Mouse (Mus musculus) embryonic facial prominence, embryonic 11.5 days (tissue): ENCODE data around the gene Hmg20b. TPM values are rescaled to one million over a fixed set of nuclear protein-coding genes. Genes with fewer than 3 reads are reported as not detected.
A peak's percentile ranks its signal among the peaks of the same experiment; 100 is the strongest.

Experiments used
- ATAC-seq: fragments of 200-750 bp; cut with Nextera tagmentation; replicated peaks from 2 replicates; pipeline ENCODE4 v1.8.0; 2017; ENCODE audit warnings: low read depth; ENCODE audit not compliant: insufficient number of reproducible peaks, low FRiP score, low TSS enrichment
- DNase-seq: peaks from one replicate; pipeline ENCODE4 v3.0.0-alpha.2; 2015; ENCODE audit warnings: low spot score
- H3K27ac ChIP-seq: fragments of 300-500 bp; sonication (generic); replicated peaks from 2 replicates; pipeline ENCODE4 v1.5.1; 2014; ENCODE audit warnings: mild to moderate bottlenecking, low read depth, low read length, control low read depth
- H3K27me3 ChIP-seq: fragments of 300-500 bp; sonication (generic); 2 replicates; pipeline ENCODE4 v1.6.1; 2014; ENCODE audit warnings: mild to moderate bottlenecking, low read length, moderate library complexity, mixed read lengths; ENCODE audit not compliant: control insufficient read depth, insufficient read depth
- H3K36me3 ChIP-seq: fragments of 300-500 bp; sonication (generic); replicated peaks from 2 replicates; pipeline ENCODE4 v1.6.1; 2014; ENCODE audit warnings: low read depth, mild to moderate bottlenecking, low read length, moderate library complexity, mixed read lengths; ENCODE audit not compliant: control insufficient read depth, insufficient read depth
- H3K4me1 ChIP-seq: fragments of 300-500 bp; sonication (generic); 2 replicates; pipeline ENCODE4 v1.6.1; 2014; ENCODE audit warnings: low read length, mixed read lengths; ENCODE audit not compliant: control insufficient read depth, insufficient read depth
- H3K4me2 ChIP-seq: fragments of 300-500 bp; sonication (generic); 2 replicates; pipeline ENCODE4 v1.6.1; 2014; ENCODE audit warnings: low read depth, mild to moderate bottlenecking, control low read depth, low read length, moderate library complexity
- H3K4me3 ChIP-seq: fragments of 300-500 bp; sonication (generic); 2 replicates; pipeline ENCODE4 v1.5.1; 2014; ENCODE audit warnings: low read depth, low read length, control low read depth
- H3K9ac ChIP-seq: fragments of 300-500 bp; sonication (generic); replicated peaks from 2 replicates; pipeline ENCODE4 v1.6.1; 2014; ENCODE audit warnings: mild to moderate bottlenecking, control low read depth, low read length
- H3K9me3 ChIP-seq: fragments of 300-500 bp; sonication (generic); replicated peaks from 2 replicates; pipeline ENCODE4 v1.6.1; 2016; ENCODE audit warnings: mild to moderate bottlenecking, low read length, inconsistent platforms, mixed read lengths; ENCODE audit not compliant: control insufficient read depth
- WGBS: fragments of 180-500 bp; shearing (Covaris S2); extraction: QIAGEN DNeasy Blood & Tissue Kit; methylation state at CpG from one replicate; pipeline ENCODE4 v1.1.7; 2014; 5-methylcytosine and 5-hydroxymethylcytosine counted together
- polyA plus RNA-seq: library from polyadenylated mRNA; unstranded; fragments of >200 nt; fragmentation: Nextera tagmentation; extraction: Ambion mirVana; gene quantifications from 2 replicates; pipeline ENCODE4 v1.2.1, GENCODE M21; 2014

Gene Hmg20b
- polyA plus RNA-seq, 1 experiment from 2014 or later, result 97.9 TPM

DNA sequence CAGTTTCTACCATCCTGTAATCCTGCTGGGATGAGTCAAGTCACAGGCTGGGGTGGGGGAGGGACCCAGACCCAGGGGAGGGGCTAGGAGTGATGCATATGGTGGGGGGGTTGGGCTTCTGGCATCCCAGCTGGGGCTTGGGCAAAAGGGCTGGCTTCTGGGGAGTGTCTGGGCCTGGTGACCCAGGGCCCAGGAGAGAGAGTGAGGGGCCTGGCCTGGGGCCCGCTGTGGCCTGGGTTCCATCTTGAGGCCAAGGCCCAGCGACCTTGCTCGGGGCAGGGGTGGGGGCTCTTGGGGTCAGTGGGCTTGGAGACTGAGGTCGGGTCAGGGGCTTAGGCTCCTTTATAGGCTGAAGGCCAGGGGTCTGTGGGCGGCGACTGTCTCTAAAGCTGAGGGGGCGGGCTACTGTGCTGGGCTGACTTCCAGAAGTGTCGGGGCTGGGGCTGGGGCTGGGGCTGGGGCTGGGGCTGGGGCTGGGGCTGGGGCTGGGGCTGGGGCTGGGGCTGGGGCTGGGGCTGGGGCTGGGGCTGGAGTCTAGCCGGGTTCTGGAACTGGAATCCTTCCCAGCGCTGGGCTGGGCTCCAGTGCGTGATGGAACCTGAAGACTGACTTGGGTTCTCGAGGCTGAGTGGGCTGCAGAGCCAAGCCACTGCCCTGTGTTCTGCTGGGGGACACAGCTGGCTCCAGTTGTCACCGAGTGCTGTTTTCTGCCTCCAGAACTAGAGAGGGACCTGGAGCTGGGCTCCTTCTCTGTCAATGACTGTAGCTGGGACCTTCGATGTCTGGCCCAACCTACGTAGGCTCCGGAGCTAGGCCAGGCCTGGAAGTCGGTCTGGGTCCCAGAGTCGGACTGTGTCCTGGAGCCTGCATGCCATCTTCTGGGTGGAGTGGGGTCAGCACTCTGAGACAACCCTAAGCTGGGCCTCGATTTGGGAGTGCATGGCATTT is 14.6 kb downstream of the Hmg20b start:
- no peak overlapping the region for H3K4me3 ChIP-seq
- H3K4me2 ChIP-seq, result no peak overlapping the region; the same call in 1 of the 2 replicates
- H3K27ac ChIP-seq, result no peak overlapping the region
- no peaks in the 10 kb centered on the region for H3K36me3 ChIP-seq
- peaks cover 10% of the 10 kb centered on the region; the same call in 1 of the 2 replicates for H3K27me3 ChIP-seq
- H3K9ac ChIP-seq, result peak overlapping the region; percentile 18
- no peaks in the 10 kb centered on the region for H3K9me3 ChIP-seq
- peaks cover 5% of the 10 kb centered on the region for H3K4me1 ChIP-seq
- DNase-seq (peak; percentile 45), ATAC-seq (peak; percentile 44; the same call in 1 of the 2 replicates)
- 35% methylated on average over 18 of the region's 19 CpGs for WGBS

DNA sequence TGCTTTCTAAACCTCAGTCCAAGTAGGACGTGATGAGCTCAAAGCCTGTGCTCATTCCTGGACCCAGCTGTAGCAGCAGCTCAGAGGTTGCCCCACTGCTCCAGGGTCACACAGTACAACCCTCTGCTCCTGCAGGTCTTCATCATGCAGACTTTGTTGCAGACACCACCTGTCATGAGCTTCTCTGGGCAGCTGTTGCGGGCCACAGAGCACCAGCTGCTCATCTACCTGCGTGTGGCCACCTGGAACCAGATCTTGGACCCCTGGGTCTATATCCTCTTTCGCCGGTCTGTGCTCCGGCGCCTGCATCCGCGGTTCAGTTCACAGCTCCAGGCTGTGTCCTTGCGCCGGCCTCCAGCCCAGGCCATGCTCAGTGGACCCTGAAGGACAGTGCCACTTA is 16.0 kb downstream of the Hmg20b start:
- 63% methylated on average over 11 of the region's 11 CpGs for WGBS
- no peaks in the 10 kb centered on the region for H3K9me3 ChIP-seq
- H3K4me3 ChIP-seq, result no peak overlapping the region
- H3K4me1 ChIP-seq, result peaks cover 5% of the 10 kb centered on the region
- no peaks in the 10 kb centered on the region for H3K36me3 ChIP-seq
- no peak for ATAC-seq
- no peak overlapping the region for H3K27ac ChIP-seq
- DNase-seq, result no peak
- no peak overlapping the region for H3K4me2 ChIP-seq
- H3K9ac ChIP-seq, result no peak overlapping the region
- peaks cover 10% of the 10 kb centered on the region; the same call in 1 of the 2 replicates for H3K27me3 ChIP-seq

DNA sequence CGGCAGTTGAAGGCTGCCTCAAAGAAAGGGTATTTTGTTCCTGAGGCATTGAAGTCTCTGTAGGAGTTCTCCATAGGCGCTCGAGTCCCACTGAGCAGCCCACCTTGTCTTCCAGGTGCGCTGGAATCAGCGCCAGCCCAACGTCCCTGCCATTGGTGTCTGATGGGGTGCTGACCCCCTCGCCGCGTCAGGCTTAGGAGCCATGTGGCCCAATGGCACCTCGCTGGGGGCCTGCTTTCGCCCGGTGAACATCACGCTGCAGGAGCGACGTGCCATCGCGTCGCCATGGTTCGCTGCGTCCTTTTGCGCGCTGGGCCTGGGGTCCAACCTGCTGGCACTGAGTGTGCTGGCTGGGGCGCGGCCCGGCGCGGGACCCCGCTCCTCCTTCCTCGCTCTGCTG is 18.0 kb downstream of the Hmg20b start:
- H3K4me2 ChIP-seq, result peak overlapping the region; percentile 19
- DNase-seq, result no peak
- no peak for ATAC-seq
- peaks cover 10% of the 10 kb centered on the region; the same call in 1 of the 2 replicates for H3K27me3 ChIP-seq
- peak overlapping the region; percentile 39 for H3K9ac ChIP-seq
- WGBS, result 10% methylated on average over 29 of the region's 29 CpGs
- peak overlapping the region; percentile 6; the same call in 1 of the 2 replicates for H3K4me3 ChIP-seq
- no peaks in the 10 kb centered on the region for H3K36me3 ChIP-seq
- peaks cover 5% of the 10 kb centered on the region for H3K4me1 ChIP-seq
- no peaks in the 10 kb centered on the region for H3K9me3 ChIP-seq
- H3K27ac ChIP-seq, result no peak overlapping the region

DNA sequence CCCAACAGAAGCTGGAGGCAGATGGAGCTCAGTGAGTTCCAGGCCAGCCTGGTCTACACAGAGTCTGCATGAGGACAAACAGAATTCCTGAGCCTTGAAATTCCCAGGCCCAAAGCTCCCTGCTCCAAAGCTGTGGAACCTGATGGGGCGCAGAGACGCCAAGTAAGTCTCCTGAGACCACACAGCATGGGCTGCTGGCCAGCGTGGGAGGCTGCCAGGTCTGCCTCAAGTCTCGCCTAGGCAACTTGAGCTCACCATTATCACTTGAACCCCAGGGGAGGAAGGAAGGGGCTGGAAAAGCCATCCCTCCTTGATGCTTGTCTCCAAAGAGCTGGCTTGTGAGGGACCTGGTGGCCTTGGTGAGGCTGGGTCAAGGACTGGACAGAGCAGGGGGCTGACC is 20.3 kb downstream of the Hmg20b start:
- no peak overlapping the region for H3K27ac ChIP-seq
- H3K36me3 ChIP-seq, result peaks cover 16% of the 10 kb centered on the region
- no peaks in the 10 kb centered on the region for H3K9me3 ChIP-seq
- WGBS, result 63% methylated on average over 4 of the region's 4 CpGs
- no peak overlapping the region for H3K9ac ChIP-seq
- H3K4me1 ChIP-seq, result no peaks in the 10 kb centered on the region; the same call in 1 of the 2 replicates
- no peak for ATAC-seq
- H3K4me2 ChIP-seq, result no peak overlapping the region
- H3K4me3 ChIP-seq, result no peak overlapping the region
- no peak for DNase-seq
- peaks cover 10% of the 10 kb centered on the region; the same call in 1 of the 2 replicates for H3K27me3 ChIP-seq

DNA sequence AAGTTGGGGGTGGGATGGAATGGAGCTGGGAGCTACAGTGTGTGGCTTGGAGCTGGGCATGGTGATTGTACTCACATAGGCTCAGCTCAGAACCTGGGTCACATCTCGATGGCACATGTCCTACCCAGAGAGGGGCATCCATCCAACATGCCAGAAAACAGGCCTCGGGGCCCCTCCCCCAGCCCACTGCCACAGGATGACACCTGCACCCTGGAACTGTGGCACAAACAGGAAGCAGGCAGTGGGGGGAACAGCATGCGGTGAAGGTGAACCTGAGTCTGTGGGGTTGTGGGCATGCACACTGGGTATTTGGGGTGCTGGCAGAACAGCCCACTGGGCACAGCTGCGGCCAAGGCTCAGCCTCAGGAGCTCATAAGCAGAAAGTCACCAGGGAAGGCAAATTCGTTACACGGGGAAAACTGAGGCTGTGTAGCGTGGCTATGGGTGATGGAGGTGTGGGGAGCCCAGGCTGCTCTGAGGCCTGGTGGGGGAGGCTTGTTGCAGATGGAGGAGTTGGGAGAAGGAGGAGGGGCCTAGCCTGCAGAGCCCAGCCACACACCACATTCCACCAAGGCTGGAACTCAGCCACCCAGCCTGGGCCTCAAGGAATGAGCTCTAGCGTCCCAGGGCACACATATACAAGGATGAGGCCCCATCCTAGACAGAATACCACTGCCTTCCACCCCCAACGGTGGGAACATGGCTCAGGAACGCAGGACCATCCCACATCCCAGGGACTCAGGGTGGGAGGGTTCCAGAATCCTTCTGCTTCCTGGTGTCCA is 20.9 kb downstream of the Hmg20b start:
- Histone ChIP-seq H3K4me1 (no peaks in the 10 kb centered on the region; the same call in 1 of the 2 replicates), H3K4me3 (no peak overlapping the region), H3K27me3 (peaks cover 10% of the 10 kb centered on the region; the same call in 1 of the 2 replicates), H3K9ac (no peak overlapping the region; the same call in 1 of the 2 replicates), H3K36me3 (peaks cover 17% of the 10 kb centered on the region), H3K27ac (no peak overlapping the region; the same call in 1 of the 2 replicates), H3K9me3 (no peaks in the 10 kb centered on the region), H3K4me2 (no peak overlapping the region)
- WGBS, result 66% methylated on average over 10 of the region's 10 CpGs
- DNase-seq, result no peak
- ATAC-seq, result no peak

DNA sequence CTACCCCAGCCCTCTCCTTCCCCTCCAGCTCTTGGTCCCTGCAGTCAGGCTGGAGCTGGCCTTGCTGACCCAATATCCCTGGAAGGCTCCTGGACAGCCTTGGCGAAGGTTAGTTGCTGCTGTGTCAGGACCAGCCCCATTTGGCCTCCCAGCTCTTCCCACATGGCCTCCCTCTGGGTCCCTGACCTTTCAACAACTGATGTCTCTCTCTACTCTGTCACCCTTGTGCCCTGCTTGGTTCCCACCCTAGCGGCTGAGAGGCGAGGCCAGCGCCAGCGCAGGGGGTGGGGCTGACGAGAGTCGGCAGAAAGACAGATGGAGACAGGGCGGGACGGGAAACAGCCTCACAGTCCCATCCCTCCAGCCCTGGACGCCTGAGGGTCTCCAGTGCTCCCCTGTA is 21.9 kb downstream of the Hmg20b start, which contains the start of gene Tbxa2r:
Tbxa2r (plus strand) TSS at position 346 of the 400 bp plus-strand sequence.
- Histone ChIP-seq H3K4me3 (no peak within 1 kb of the TSS), H3K4me1 (no peaks in the 10 kb centered on the region; the same call in 1 of the 2 replicates), H3K27ac (no peak within 1 kb of the TSS; the same call in 1 of the 2 replicates), H3K36me3 (peaks cover 24% of the 10 kb centered on the region), H3K9ac (peak within 1 kb of the TSS; percentile 9; the same call in 1 of the 2 replicates), H3K4me2 (no peak within 1 kb of the TSS), H3K27me3 (peaks cover 10% of the 10 kb centered on the region; the same call in 1 of the 2 replicates), H3K9me3 (no peaks in the 10 kb centered on the region)
- no peak for DNase-seq
- ATAC-seq, result 0 out of 2 replicates have a peak, but pooled peaks have one; percentile 8
- 13% methylated on average over 10 of the region's 10 CpGs for WGBS

DNA sequence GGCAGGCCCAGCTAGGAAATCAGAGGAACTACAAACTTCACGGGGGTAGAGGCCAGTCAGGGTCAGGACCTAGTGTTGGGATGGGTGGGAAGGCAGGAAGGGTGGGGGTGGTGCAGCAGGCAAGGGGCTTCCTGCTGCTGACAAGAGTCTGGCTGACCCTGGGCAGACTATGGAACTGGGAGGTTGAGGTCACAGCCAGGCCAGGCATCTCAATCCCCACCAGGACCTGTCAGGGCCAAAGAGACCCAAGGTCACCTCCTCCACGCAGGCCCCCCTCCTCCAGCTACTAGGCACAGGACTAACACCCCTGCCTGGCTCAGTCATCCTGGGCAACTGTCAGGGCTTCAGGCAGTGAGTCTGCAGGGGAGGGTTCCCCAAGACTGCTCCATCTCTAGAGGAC is 22.3 kb downstream of the Hmg20b start:
- no peak for DNase-seq
- Histone ChIP-seq H3K27me3 (peaks cover 8% of the 10 kb centered on the region; the same call in 1 of the 2 replicates), H3K9me3 (no peaks in the 10 kb centered on the region), H3K27ac (no peak overlapping the region), H3K36me3 (peaks cover 26% of the 10 kb centered on the region), H3K4me3 (no peak overlapping the region), H3K4me1 (no peaks in the 10 kb centered on the region; the same call in 1 of the 2 replicates), H3K9ac (peak overlapping the region; percentile 9; the same call in 1 of the 2 replicates), H3K4me2 (no peak overlapping the region)
- ATAC-seq, result no peak
- 15% methylated on average over 2 of the region's 2 CpGs for WGBS
